Mouse (Mus musculus): ENCODE measurements at regions not wholly inside any gene's neighbourhood (a gene's known extent, or its start where the extent isn't known, plus 50 kb on each side); places are given as distances from the start of the nearest gene placed in this dataset.
"Not testable (repeated sequence)": the region's sequence is repeated elsewhere in the genome, so short reads cannot be mapped to it uniquely, and the experiment has no call there.

DNA sequence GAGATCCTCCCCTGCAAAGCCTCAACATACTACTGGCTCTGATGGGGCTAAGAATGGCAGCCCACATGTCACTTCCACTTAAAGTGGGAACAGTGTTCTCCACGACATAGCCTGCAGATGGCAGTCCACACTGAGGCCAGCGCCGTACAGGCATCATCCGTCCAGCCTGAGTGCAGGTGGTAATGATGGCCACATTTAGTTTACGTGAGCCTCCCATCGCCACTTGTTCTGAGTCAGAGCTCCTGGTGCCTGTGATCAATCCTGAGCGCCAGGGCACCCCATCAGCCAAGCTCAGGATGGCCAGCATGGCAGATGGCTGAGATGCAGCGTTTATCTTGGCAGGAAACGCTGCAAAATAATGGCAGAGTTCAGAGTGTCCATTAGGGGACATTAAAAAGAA, 159.6 kb downstream of the Adgrd1 start:
- DNase-seq (ENCODE audit: low spot score), result no peak

DNA sequence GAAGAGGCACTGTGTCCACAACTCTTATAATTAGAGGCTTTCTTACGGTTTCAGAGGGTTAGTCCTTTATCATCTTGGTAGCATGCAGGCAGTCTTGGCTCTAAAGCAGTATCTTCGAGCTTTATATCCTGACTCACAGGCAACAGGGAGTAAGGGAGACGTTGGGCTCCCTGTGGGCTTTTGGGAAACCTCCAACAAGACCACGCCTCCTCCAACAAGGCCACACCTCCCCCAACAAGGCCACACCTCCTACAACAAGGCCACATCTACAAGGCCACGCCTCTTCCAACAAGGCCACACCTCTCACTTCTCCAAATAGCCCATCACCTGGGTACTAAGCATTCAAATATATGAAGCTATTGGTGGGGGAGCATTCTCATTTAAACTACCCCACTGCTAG, 160.7 kb downstream of the Adgrd1 start:
- DNase-seq (ENCODE audit: low spot score), result no peak

DNA sequence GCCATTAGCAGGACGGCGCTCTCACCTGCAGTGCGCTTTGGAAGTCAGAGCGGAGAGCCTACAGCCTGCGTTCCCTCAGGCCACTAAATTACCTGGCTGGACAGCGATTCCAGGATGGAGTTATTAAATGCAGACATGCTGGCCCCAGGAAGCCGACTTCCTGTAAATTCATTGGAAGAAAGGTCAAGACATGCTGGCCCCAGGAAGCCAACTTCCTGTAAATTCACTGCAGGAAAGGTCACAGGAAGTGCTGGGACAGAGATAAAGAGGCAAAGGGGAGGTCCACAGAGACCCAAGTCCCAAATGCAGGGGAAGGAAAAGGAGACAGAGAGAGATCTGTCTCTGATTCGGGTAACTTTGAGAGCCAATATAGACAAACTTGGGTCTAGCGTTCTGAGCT, 164.1 kb downstream of the Adgrd1 start:
- no peak for DNase-seq (ENCODE audit: low spot score)

DNA sequence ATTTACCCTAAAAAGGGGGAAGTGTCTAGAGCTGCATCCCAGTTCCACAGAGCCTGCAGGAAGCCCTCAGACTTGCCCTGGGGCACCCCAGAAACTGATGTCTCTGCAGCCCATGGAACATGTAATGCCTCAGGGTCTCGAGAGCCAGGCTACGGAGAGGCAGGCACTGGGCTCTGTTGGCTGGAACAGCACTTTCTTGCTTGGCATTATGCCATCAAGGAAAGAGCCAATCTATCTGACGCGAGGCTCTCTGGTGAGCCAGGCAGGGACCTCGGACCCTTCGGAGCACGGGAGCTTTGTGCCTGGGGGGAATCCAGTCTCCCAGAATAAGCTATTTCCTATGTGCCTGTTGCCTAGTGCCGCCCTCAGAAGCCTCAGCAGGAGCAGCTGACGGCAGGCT, 166.6 kb downstream of the Adgrd1 start:
- DNase-seq (ENCODE audit: low spot score), result no peak

GRCm38 (mm10) chr5:129264363-129264762, 167.8 kb downstream of the Adgrd1 start:
- no peak for DNase-seq (ENCODE audit: low spot score)

GRCm38 (mm10) chr5:129268456-129268855, 171.9 kb downstream of the Adgrd1 start:
- no peak for DNase-seq (ENCODE audit: low spot score)

DNA sequence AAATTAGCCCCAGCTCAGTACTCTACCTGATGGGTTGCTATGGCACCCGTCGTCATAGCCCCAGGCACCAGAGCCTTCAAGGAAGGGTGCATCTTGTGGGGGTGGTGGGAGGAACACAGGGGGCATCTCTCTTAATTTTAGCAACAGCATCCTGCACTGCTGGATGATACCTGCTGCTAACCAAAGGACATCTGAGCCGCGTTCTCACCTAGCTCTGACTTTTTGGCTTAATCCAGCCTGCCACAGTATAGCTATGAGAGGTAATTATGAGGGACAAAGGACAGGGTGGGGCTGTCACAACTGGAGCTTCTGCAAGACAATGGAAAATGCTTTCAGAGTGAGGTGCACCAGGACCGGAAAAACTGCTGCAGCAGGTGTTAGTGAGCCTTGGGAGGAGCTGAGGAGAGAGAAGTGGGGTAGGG, 173.5 kb downstream of the Adgrd1 start:
- DNase-seq (ENCODE audit: low spot score), result no peak

DNA sequence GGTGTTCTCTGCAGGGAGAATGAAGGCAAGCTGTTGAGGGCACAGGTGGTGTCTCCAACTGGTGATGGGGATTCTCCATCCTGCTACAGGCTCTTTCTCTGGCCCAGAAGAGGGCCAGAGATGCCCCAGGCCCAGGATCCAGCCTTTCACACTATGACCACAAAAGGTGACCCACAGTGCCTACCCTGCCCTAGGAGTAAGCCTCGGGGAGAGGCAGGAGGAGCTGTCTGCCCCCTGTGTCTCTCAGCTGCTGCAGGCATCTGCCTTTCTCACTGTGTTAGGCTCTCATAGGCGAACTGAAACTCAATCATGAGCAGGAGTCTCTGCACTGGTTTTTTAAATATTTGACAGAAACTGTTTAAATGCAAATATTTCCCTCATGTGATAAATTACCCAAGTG, 184.9 kb downstream of the Adgrd1 start:
- no peak for DNase-seq (ENCODE audit: low spot score)

DNA sequence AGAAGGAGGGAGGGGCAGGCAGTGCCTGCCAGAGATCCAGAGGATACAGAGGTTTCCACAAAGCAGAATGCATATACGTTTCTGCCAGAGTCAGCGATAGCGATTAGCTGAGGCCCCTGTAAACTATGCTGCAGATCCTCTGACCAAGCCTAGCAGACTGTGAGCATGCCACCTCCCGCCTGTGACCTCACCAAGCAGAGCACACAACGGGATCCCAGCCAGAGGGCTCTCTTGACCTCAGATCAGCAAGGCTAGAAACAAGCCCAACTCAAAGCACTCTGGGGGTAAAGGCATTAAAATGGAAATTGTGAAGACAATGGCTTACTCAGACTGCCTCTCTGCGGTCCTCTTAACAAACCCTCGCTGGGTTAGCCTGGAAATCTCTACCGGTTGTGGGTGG, 185.6 kb downstream of the Adgrd1 start:
- no peak for DNase-seq (ENCODE audit: low spot score)

GRCm38 (mm10) chr5:129282826-129283225, 186.3 kb downstream of the Adgrd1 start:
- DNase-seq (ENCODE audit: low spot score), result no peak

DNA sequence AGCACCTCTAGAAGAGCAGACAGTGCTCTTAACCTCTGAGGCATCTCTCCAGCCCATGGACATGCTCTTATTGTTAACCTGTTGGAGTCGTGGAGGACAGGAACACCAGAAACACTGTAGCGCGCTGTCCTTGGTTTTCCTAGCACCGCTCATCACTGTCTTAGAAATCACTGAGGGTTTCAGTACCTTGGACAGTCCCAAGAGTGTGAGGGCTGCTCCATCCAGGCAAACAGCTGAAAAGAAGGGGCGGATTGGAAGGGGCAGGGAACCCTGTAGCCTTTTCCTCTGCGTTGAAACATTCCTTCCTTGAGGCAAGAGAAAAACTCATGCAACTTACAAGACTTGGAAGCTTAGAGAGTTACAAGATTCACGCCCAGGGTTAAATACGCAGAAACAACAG, 190.9 kb downstream of the Adgrd1 start:
- no peak for DNase-seq (ENCODE audit: low spot score)

DNA sequence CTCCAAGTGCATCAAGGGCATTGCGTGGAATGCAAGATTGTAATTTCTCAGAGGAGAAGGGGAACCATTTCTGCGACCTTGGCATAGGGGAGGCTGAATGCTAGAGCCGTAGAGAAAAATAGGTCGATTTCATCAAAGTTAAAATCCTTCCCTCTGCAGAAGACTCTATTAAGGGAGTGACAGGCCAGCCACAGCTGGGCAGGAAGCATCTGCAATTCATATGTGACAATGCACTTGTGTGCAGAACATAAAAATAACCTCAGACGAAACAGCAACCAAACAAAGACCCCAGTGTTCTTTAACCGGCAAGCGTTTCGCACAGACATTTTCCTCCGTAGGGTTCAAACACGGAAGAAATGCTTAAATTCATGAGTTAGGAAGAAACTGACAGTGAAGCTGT, 196.3 kb downstream of the Adgrd1 start:
- DNase-seq (ENCODE audit: low spot score), result not testable (repeated sequence)

- DNase-seq (ENCODE audit: low spot score), result peak; percentile 6
These were observed 198.5 kb downstream of the Adgrd1 start for GRCm38 (mm10) chr5:129294861-129295542.

DNA sequence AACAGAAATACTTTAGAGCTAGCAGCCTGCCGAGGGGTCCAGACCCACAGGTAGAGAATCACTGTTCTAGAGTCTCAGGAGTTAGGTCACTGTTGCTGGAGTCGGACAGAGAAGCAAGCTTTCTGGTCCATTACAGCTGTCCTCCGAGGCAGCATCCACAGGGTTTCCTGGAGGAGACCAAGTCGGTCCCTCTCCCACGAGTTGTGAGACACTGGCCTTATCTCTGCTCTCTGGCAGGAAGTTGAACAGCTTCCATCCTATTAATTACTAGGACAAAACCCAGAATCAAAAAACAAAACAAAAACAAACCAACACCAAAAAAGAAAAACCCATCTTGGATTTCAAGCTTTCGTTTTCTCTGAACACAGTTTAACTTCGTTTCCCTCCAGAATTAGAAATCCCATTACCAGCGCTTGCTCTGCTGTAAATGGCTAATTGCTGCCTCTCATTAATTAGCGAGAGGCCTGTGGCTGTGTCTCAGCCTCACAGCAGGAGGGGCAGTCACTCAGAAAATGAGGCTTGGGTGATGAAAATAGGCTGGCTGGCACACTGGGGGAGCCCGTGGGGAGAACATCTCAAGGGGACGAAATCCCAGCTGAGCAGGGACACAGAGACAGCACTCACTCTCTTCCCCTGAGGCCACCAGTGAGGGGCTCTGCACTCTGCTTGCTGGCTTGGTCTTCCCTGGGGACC, 201.3 kb downstream of the Adgrd1 start:
- no peak for DNase-seq (ENCODE audit: low spot score)

DNA sequence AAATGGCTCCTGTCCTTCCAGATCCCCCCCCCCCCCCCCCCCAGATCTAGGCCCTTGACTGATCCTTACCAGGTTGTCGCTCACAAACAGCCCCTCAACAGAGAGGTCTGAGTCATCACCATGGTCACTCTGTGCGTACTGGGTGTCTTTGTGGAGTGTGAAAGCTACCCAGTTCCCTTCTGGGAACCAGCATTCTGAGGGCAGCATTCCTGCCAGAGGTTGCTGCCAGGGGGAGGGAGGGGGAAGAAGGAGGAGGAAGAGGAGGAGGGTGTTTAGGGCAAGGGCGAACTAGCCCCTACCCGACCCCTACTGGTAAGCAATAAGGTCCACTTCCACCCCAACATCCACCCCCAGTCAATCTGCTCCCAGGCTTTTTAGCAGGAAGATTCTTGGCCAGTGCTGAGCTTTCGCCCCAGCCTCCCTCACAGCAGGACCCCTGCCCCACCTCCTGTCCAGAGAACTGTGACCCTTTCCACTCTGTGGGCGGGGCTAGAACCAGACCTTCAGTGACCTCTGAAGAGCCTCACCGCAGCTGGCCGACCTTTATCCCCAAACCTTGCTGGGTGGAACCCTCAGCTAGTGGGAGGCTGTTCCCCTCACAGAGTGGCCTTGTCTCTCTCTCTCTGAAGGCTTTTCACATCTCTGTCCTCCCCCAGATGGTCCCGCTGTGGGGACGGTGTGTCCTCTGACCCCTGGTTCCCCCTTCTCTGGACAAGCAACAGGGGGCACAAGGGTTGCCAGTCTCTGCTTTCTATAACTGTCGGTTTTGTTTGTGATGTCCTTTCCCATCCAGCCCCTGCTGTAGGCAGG, 202.2 kb upstream of the Sfswap start:
- DNase-seq (ENCODE audit: low spot score), result no peak

GRCm38 (mm10) chr5:129299456-129299765, 201.6 kb upstream of the Sfswap start:
- no peak for DNase-seq (ENCODE audit: low spot score)

GRCm38 (mm10) chr5:129300423-129300822, 200.6 kb upstream of the Sfswap start:
- no peak for DNase-seq (ENCODE audit: low spot score)

- DNase-seq (ENCODE audit: low spot score), result no peak
These were observed 185.4 kb upstream of the Sfswap start for GRCm38 (mm10) chr5:129315626-129316025.

DNA sequence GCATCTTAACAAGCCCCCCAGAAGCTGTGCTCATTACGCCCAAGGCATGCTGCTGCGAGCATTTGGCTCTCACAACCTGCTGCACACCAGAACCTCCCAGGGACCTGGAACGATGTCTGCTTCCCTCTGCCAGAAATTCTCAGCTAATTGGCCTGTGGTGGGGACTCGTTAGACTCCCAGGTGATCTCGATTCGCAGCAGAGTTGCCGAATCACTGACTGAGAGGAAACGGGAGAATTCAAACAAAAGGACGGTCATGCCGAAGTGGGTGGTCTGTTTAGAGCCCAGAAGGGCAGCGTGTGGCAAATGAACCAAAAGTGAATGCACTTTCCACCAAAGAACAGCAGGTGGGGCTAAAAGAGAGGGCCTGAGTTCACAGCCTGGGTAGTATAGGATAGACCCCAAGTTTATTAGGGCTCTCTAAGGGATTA, 169.9 kb upstream of the Sfswap start:
- DNase-seq (ENCODE audit: low spot score), result no peak

GRCm38 (mm10) chr5:129332014-129332413, 169.0 kb upstream of the Sfswap start:
- no peak for DNase-seq (ENCODE audit: low spot score)

GRCm38 (mm10) chr5:129338511-129338910, 162.5 kb upstream of the Sfswap start:
- DNase-seq (ENCODE audit: low spot score), result no peak

GRCm38 (mm10) chr5:129344038-129344437, 157.0 kb upstream of the Sfswap start:
- DNase-seq (ENCODE audit: low spot score), result no peak

DNA sequence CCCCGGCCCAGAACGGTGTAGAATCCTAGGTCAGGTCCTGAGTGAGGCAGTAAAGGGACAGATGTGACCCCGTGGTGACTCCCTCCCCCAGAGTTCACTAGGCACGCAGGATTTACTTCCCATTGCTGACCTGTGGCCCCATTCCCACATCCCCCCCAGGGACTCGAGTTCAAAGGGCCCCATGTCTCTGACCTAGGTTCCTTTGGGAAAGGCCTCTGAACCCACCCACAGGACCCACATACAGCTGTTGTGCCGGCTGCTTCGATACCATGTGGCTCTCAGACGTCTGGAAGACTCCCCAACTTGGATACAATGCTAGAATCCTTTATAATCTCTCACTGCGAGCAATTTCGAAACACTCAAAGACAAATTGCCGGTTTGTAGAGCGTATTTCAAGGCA, 151.0 kb upstream of the Sfswap start:
- DNase-seq (ENCODE audit: low spot score), result no peak

All from ovary, adult 18-20 months (tissue).